Mouse (Mus musculus): ENCODE measurements at regions not wholly inside any gene's neighbourhood (a gene's known extent, or its start where the extent isn't known, plus 50 kb on each side); places are given as distances from the start of the nearest gene placed in this dataset.

GRCm38 (mm10) chr12:71563219-71563618 lies 253.5 kb downstream of the Dact1 start:
- TF ChIP-seq POLR2A (IDR thresholded peaks at IDR 0.05; ENCODE audit: borderline replicate concordance, extremely low read depth, insufficient read depth, insufficient read length, poor library complexity, severe bottlenecking), result no peak
- no peak for TF ChIP-seq CTCF (IDR thresholded peaks at IDR 0.05; ENCODE audit: borderline replicate concordance, extremely low read depth, insufficient read depth, insufficient read length)

Data from brain, embryonic 14.5 days (tissue).